Mouse (Mus musculus): Measurements from ENCODE around the gene Eid1. TPM values are rescaled to one million over a fixed set of nuclear protein-coding genes. Genes with fewer than 3 reads are reported as not detected.
A peak's percentile ranks its signal among the peaks of the same experiment; 100 is the strongest.

Gene Eid1
- polyA plus RNA-seq, 2 experiments = 182 to 298 TPM

- DNase-seq (ENCODE audit: low spot score) (no peak), ATAC-seq (ENCODE audit: low FRiP score, low read depth) (no peak)
- Histone ChIP-seq H3K27me3 (ENCODE audit: control insufficient read depth, insufficient read depth, low read length) (no peaks in the 10 kb centered on the region), H3K9me3 (ENCODE audit: control insufficient read depth, low read length) (no peaks in the 10 kb centered on the region), H3K36me3 (ENCODE audit: control insufficient read depth, insufficient read depth, low read length) (no peaks in the 10 kb centered on the region), H3K27ac (replicated peaks; ENCODE audit: low read depth, low read length) (no peak overlapping the region), H3K4me2 (replicated peaks; ENCODE audit: low read depth, low read length, severe bottlenecking) (no peak overlapping the region), H3K4me3 (replicated peaks; ENCODE audit: low read length) (no peak overlapping the region), H3K4me1 (ENCODE audit: control insufficient read depth, insufficient read depth, low read length) (peaks cover 8% of the 10 kb centered on the region), H3K9ac (ENCODE audit: low read depth, low read length, severe bottlenecking) (no peak overlapping the region)
- WGBS = 85% methylated on average over 6 of the region's 6 CpGs
- no peak for TF ChIP-seq POLR2A (IDR thresholded peaks at IDR 0.05; ENCODE audit: borderline replicate concordance, extremely low read depth, insufficient read depth, insufficient read length)
These were observed 44.4 kb upstream of the Eid1 start for GRCm38 (mm10) chr2:125628487-125628886.

- DNase-seq (ENCODE audit: low spot score) = no peak
- 96% methylated on average over 2 of the region's 2 CpGs for WGBS
These were observed 42.9 kb upstream of the Eid1 start for GRCm38 (mm10) chr2:125630010-125630409.

GRCm38 (mm10) chr2:125637331-125637730 is 35.6 kb upstream of the Eid1 start:
- Histone ChIP-seq H3K9me3 (ENCODE audit: control insufficient read depth, low read length) (no peaks in the 10 kb centered on the region), H3K9ac (ENCODE audit: low read depth, low read length, severe bottlenecking) (no peak overlapping the region), H3K4me1 (ENCODE audit: control insufficient read depth, insufficient read depth, low read length) (no peaks in the 10 kb centered on the region), H3K27ac (replicated peaks; ENCODE audit: low read depth, low read length) (no peak overlapping the region), H3K27me3 (ENCODE audit: control insufficient read depth, insufficient read depth, low read length) (no peaks in the 10 kb centered on the region), H3K4me2 (replicated peaks; ENCODE audit: low read depth, low read length, severe bottlenecking) (no peak overlapping the region), H3K4me3 (replicated peaks; ENCODE audit: low read length) (no peak overlapping the region), H3K36me3 (ENCODE audit: control insufficient read depth, insufficient read depth, low read length) (no peaks in the 10 kb centered on the region)
- ATAC-seq (ENCODE audit: low FRiP score, low read depth) (no peak), DNase-seq (ENCODE audit: low spot score) (no peak)
- no peak for TF ChIP-seq POLR2A (IDR thresholded peaks at IDR 0.05; ENCODE audit: borderline replicate concordance, extremely low read depth, insufficient read depth, insufficient read length)
- 83% methylated on average over 7 of the region's 7 CpGs for WGBS

More at GRCm38 (mm10) chr2:125630010-125630409, 42.9 kb upstream of the Eid1 start:
- no peak overlapping the region for H3K27ac ChIP-seq (replicated peaks; ENCODE audit: low read depth, low read length)
- no peaks in the 10 kb centered on the region for H3K9me3 ChIP-seq (ENCODE audit: control insufficient read depth, low read length)
- H3K9ac ChIP-seq (ENCODE audit: low read depth, low read length, severe bottlenecking) = no peak overlapping the region
- H3K27me3 ChIP-seq (ENCODE audit: control insufficient read depth, insufficient read depth, low read length) = no peaks in the 10 kb centered on the region
- no peak overlapping the region for H3K4me2 ChIP-seq (replicated peaks; ENCODE audit: low read depth, low read length, severe bottlenecking)
- TF ChIP-seq POLR2A (IDR thresholded peaks at IDR 0.05; ENCODE audit: borderline replicate concordance, extremely low read depth, insufficient read depth, insufficient read length) = no peak
- no peak for ATAC-seq (ENCODE audit: low FRiP score, low read depth)
- H3K4me3 ChIP-seq (replicated peaks; ENCODE audit: low read length) = no peak overlapping the region
- H3K4me1 ChIP-seq (ENCODE audit: control insufficient read depth, insufficient read depth, low read length) = no peaks in the 10 kb centered on the region
- H3K36me3 ChIP-seq (ENCODE audit: control insufficient read depth, insufficient read depth, low read length) = no peaks in the 10 kb centered on the region

GRCm38 (mm10) chr2:125644912-125645311 is 28.0 kb upstream of the Eid1 start:
- Histone ChIP-seq H3K9ac (ENCODE audit: low read depth, low read length, severe bottlenecking) (no peak overlapping the region), H3K4me1 (ENCODE audit: control insufficient read depth, insufficient read depth, low read length) (no peaks in the 10 kb centered on the region), H3K27ac (replicated peaks; ENCODE audit: low read depth, low read length) (no peak overlapping the region), H3K4me2 (replicated peaks; ENCODE audit: low read depth, low read length, severe bottlenecking) (no peak overlapping the region), H3K4me3 (replicated peaks; ENCODE audit: low read length) (no peak overlapping the region), H3K27me3 (ENCODE audit: control insufficient read depth, insufficient read depth, low read length) (no peaks in the 10 kb centered on the region), H3K36me3 (ENCODE audit: control insufficient read depth, insufficient read depth, low read length) (no peaks in the 10 kb centered on the region), H3K9me3 (ENCODE audit: control insufficient read depth, low read length) (no peaks in the 10 kb centered on the region)
- ATAC-seq (ENCODE audit: low FRiP score, low read depth) (no peak), DNase-seq (ENCODE audit: low spot score) (no peak)
- no peak for TF ChIP-seq POLR2A (IDR thresholded peaks at IDR 0.05; ENCODE audit: borderline replicate concordance, extremely low read depth, insufficient read depth, insufficient read length)
- WGBS = 89% methylated on average over 6 of the region's 6 CpGs

- H3K9ac ChIP-seq (ENCODE audit: low read depth, low read length, severe bottlenecking) = no peak overlapping the region
- no peak overlapping the region for H3K4me3 ChIP-seq (replicated peaks; ENCODE audit: low read length)
- H3K27me3 ChIP-seq (ENCODE audit: control insufficient read depth, insufficient read depth, low read length) = no peaks in the 10 kb centered on the region
- TF ChIP-seq POLR2A (IDR thresholded peaks at IDR 0.05; ENCODE audit: borderline replicate concordance, extremely low read depth, insufficient read depth, insufficient read length) = no peak
- H3K4me1 ChIP-seq (ENCODE audit: control insufficient read depth, insufficient read depth, low read length) = no peaks in the 10 kb centered on the region
- H3K9me3 ChIP-seq (ENCODE audit: control insufficient read depth, low read length) = no peaks in the 10 kb centered on the region
- WGBS = 80% methylated on average over 5 of the region's 5 CpGs
- no peaks in the 10 kb centered on the region for H3K36me3 ChIP-seq (ENCODE audit: control insufficient read depth, insufficient read depth, low read length)
- no peak overlapping the region for H3K27ac ChIP-seq (replicated peaks; ENCODE audit: low read depth, low read length)
- no peak overlapping the region for H3K4me2 ChIP-seq (replicated peaks; ENCODE audit: low read depth, low read length, severe bottlenecking)
- DNase-seq (ENCODE audit: low spot score) = peak; percentile 48
- no peak for ATAC-seq (ENCODE audit: low FRiP score, low read depth)
These were observed 22.9 kb upstream of the Eid1 start for GRCm38 (mm10) chr2:125650038-125650437.

All from limb, embryonic 14.5 days (tissue).